Mouse (Mus musculus): Measurements from ENCODE around the gene Ifi205. TPM values are rescaled to one million over a fixed set of nuclear protein-coding genes. Genes with fewer than 3 reads are reported as not detected.
"Not testable (repeated sequence)": the region's sequence is repeated elsewhere in the genome, so short reads cannot be mapped to it uniquely, and the experiment has no call there.

Gene Ifi205
- polyA plus RNA-seq, 1 experiment from 2014 or later: not detected

- not testable (repeated sequence) for H3K27me3 ChIP-seq (ENCODE audit: control insufficient read depth, insufficient read depth, low read length); H3K4me3 ChIP-seq (ENCODE audit: low read length); H3K4me2 ChIP-seq (replicated peaks; ENCODE audit: low read depth, low read length); H3K9ac ChIP-seq (ENCODE audit: low read depth, low read length); H3K9me3 ChIP-seq (ENCODE audit: control insufficient read depth, low read length); H3K36me3 ChIP-seq (ENCODE audit: control insufficient read depth, insufficient read depth, low read length); H3K27ac ChIP-seq (ENCODE audit: low read depth, low read length); ATAC-seq (ENCODE audit: low FRiP score, low TSS enrichment); H3K4me1 ChIP-seq (ENCODE audit: control insufficient read depth, insufficient read depth, low read length)
- 73% methylated on average over 6 of the region's 6 CpGs for WGBS
These were observed 16.6 kb upstream of the Ifi205 start for GRCm38 (mm10) chr1:174048227-174048626.

- no peaks in the 10 kb centered on the region for H3K27me3 ChIP-seq (ENCODE audit: control insufficient read depth, insufficient read depth, low read length)
- H3K9ac ChIP-seq (ENCODE audit: low read depth, low read length): no peak overlapping the region
- H3K9me3 ChIP-seq (ENCODE audit: control insufficient read depth, low read length): no peaks in the 10 kb centered on the region
- H3K27ac ChIP-seq (ENCODE audit: low read depth, low read length): no peak overlapping the region
- no peak for ATAC-seq (ENCODE audit: low FRiP score, low TSS enrichment)
- no peak overlapping the region for H3K4me3 ChIP-seq (ENCODE audit: low read length)
- no peaks in the 10 kb centered on the region for H3K4me1 ChIP-seq (ENCODE audit: control insufficient read depth, insufficient read depth, low read length)
- H3K36me3 ChIP-seq (ENCODE audit: control insufficient read depth, insufficient read depth, low read length): no peaks in the 10 kb centered on the region
- WGBS: 69% methylated on average over 2 of the region's 2 CpGs
- H3K4me2 ChIP-seq (replicated peaks; ENCODE audit: low read depth, low read length): no peak overlapping the region
These were observed 12.8 kb upstream of the Ifi205 start for GRCm38 (mm10) chr1:174044431-174044830.

DNA sequence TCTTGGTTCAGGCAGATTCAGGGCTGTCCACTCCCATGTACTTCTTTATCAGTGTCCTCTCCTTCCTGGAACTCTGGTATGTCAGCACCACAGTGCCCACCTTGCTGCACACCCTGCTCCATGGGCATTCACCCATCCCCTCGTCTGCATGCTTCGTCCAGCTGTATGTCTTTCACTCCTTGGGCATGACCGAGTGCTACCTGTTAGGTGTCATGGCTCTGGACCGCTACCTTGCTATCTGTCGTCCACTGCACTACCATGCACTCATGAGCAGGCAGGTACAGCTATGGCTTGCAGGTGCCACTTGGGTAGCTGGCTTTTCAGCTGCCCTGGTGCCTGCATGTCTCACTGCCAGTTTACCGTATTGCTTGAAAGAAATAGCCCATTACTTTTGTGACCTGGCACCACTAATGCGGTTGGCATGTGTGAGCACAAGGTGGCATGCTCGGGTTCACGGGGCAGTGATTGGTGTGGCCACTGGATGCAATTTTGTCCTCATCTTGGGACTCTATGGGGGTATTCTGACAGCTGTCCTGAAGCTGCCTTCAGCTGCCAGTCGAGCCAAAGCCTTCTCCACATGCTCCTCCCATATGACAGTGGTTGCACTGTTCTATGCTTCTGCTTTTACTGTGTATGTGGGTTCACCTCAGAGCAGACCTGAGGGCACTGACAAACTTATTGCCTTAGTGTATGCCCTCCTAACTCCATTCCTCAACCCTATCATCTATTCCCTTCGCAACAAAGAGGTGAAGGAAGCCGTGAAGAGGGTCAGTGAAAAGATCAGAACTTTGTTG, 10.7 kb upstream of the Ifi205 start:
- 90% methylated on average over 12 of the region's 12 CpGs for whole genome bisulfite sequencing
- H3K4me2 ChIP-seq (replicated peaks; ENCODE audit: low read depth, low read length); H3K9me3 ChIP-seq (ENCODE audit: control insufficient read depth, low read length); H3K4me3 ChIP-seq (ENCODE audit: low read length); H3K27ac ChIP-seq (ENCODE audit: low read depth, low read length); H3K27me3 ChIP-seq (ENCODE audit: control insufficient read depth, insufficient read depth, low read length); H3K9ac ChIP-seq (ENCODE audit: low read depth, low read length); H3K4me1 ChIP-seq (ENCODE audit: control insufficient read depth, insufficient read depth, low read length); ATAC-seq (ENCODE audit: low FRiP score, low TSS enrichment); H3K36me3 ChIP-seq (ENCODE audit: control insufficient read depth, insufficient read depth, low read length): not testable (repeated sequence)

DNA sequence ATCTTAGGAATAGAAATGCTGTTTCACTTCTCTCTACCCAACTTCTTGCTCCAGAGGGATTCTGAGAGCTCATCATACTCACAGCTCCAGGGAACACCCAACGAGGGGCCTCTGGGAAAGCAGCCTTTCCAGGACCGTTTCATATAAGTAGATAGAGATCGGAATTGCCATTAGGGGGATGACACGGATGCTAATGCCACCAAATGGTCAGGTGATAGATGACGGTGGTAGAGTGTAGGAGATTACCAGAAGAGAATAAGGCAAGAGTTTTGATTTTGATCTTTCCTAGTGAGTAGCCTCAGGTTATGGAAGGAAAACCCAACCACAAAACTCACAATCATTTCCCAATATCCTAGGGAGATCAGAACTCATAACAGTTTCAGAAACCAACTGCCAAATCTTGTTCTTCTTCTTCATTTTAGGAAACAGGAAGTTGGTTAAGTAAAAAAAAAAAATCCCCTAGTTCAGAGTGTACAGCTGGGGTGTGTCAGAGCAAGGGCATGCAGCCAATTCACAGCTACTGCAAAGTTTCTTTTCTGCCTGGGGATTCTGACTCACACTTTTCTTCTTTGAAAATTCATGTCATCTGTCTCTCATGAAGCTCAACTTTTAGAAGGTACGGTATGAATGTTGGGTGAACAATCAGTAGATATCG, 9.0 kb upstream of the Ifi205 start, which contains the start of gene Olfr433:
Olfr433 (plus strand) TSS at position 183 of the 655 bp plus-strand sequence.
- H3K4me1 ChIP-seq (ENCODE audit: control insufficient read depth, insufficient read depth, low read length): no peaks in the 10 kb centered on the region
- no peak within 1 kb of the TSS for H3K27ac ChIP-seq (ENCODE audit: low read depth, low read length)
- H3K9me3 ChIP-seq (ENCODE audit: control insufficient read depth, low read length): no peaks in the 10 kb centered on the region
- no peaks in the 10 kb centered on the region for H3K27me3 ChIP-seq (ENCODE audit: control insufficient read depth, insufficient read depth, low read length)
- WGBS: 72% methylated on average over 7 of the region's 7 CpGs
- ATAC-seq (ENCODE audit: low FRiP score, low TSS enrichment): no peak
- H3K36me3 ChIP-seq (ENCODE audit: control insufficient read depth, insufficient read depth, low read length): no peaks in the 10 kb centered on the region
- no peak within 1 kb of the TSS for H3K4me3 ChIP-seq (ENCODE audit: low read length)
- no peak within 1 kb of the TSS for H3K9ac ChIP-seq (ENCODE audit: low read depth, low read length)
- H3K4me2 ChIP-seq (replicated peaks; ENCODE audit: low read depth, low read length): no peak within 1 kb of the TSS

DNA sequence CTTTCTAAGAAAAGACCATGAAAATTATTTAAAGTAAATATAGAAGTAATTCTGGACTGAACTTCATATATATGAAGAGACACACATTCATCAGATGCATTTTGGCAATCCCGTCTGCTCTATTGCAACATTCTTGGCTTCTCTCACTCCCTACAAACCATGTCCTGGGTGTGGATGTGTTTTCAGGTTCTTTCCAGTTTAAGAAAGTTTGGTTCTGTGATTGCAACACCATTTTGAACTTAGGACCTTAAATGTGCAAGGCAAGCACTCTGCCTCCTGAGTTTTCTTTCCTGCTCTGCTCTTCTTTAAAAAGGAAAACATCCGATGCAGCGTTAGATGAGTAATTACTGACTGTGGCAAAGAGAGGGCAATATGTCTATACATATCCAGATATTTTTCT, 6.9 kb upstream of the Ifi205 start:
- Histone ChIP-seq H3K27ac (ENCODE audit: low read depth, low read length) (no peak overlapping the region), H3K4me3 (ENCODE audit: low read length) (no peak overlapping the region), H3K4me2 (replicated peaks; ENCODE audit: low read depth, low read length) (no peak overlapping the region), H3K9ac (ENCODE audit: low read depth, low read length) (no peak overlapping the region), H3K4me1 (ENCODE audit: control insufficient read depth, insufficient read depth, low read length) (no peaks in the 10 kb centered on the region), H3K36me3 (ENCODE audit: control insufficient read depth, insufficient read depth, low read length) (no peaks in the 10 kb centered on the region), H3K27me3 (ENCODE audit: control insufficient read depth, insufficient read depth, low read length) (no peaks in the 10 kb centered on the region), H3K9me3 (ENCODE audit: control insufficient read depth, low read length) (no peaks in the 10 kb centered on the region)
- 84% methylated on average over 3 of the region's 3 CpGs for WGBS
- ATAC-seq (ENCODE audit: low FRiP score, low TSS enrichment): no peak

- H3K36me3 ChIP-seq (ENCODE audit: control insufficient read depth, insufficient read depth, low read length): no peaks in the 10 kb centered on the region
- no peak for ATAC-seq (ENCODE audit: low FRiP score, low TSS enrichment)
- H3K9ac ChIP-seq (ENCODE audit: low read depth, low read length): no peak overlapping the region
- no peak overlapping the region for H3K4me3 ChIP-seq (ENCODE audit: low read length)
- 72% methylated on average over 4 of the region's 4 CpGs for WGBS
- H3K27ac ChIP-seq (ENCODE audit: low read depth, low read length): no peak overlapping the region
- no peaks in the 10 kb centered on the region for H3K27me3 ChIP-seq (ENCODE audit: control insufficient read depth, insufficient read depth, low read length)
- no peaks in the 10 kb centered on the region for H3K9me3 ChIP-seq (ENCODE audit: control insufficient read depth, low read length)
- H3K4me2 ChIP-seq (replicated peaks; ENCODE audit: low read depth, low read length): no peak overlapping the region
- H3K4me1 ChIP-seq (ENCODE audit: control insufficient read depth, insufficient read depth, low read length): no peaks in the 10 kb centered on the region
These were observed 4.2 kb upstream of the Ifi205 start for GRCm38 (mm10) chr1:174035841-174036240.

DNA sequence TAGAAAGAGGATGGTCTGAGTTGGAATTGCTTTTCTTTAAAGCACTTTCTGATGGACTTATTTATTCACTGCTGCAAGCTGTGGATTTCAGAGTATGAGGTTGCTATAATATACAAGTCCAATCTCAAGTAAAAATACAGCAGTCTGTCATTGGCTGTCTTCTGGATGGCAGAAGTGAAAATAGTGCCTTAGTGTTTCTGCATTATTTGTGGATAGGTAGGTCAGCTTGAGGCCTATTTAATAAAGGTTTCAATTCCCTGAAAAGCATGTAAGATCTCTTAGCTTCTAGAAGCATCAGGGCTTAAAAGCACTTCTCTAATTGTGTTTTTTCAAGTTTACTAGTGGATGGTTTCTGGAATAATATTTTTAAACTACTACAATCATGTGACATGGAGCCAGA, 24.6 kb downstream of the Ifi205 start:
- not testable (repeated sequence) for H3K9me3 ChIP-seq (ENCODE audit: control insufficient read depth, low read length); H3K27ac ChIP-seq (ENCODE audit: low read depth, low read length); H3K4me1 ChIP-seq (ENCODE audit: control insufficient read depth, insufficient read depth, low read length); H3K36me3 ChIP-seq (ENCODE audit: control insufficient read depth, insufficient read depth, low read length); H3K9ac ChIP-seq (ENCODE audit: low read depth, low read length); H3K4me2 ChIP-seq (replicated peaks; ENCODE audit: low read depth, low read length); ATAC-seq (ENCODE audit: low FRiP score, low TSS enrichment); H3K4me3 ChIP-seq (ENCODE audit: low read length); H3K27me3 ChIP-seq (ENCODE audit: control insufficient read depth, insufficient read depth, low read length)

DNA sequence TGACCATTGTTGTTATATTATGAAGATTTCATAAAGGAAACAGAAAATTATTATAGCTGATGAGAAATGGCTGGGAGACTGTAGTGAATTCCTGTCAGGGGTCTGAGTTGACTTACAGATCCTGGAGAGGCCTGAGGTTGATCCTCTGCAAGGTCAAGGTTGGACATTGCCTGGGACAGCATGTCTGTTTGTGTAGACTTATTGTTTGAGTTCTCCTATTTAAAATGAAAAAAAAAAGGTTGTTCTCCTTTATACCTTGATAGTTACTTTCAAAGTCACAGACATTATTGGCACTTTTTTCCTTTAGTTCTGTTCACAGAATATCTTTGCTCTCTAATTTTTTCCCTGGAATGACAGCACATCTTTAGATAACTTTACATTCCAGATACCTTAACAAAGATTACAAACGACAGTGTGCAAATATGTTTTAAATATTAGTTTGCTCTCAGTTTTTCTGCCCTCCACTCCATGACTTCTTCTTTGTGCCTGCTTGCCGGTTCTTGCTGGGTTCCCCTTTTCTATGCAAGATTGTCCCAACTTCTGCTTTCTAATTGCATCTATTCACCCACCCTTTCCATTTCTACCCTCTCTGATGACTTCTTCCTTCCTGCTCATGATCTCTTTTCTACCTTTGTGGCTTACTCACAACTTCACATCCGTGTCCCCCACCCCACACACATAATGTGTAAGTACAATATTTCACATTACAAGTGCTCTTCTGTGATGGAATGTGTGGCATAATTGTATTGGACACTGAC, 27.1 kb downstream of the Ifi205 start:
- H3K4me1 ChIP-seq (ENCODE audit: control insufficient read depth, insufficient read depth, low read length); H3K9ac ChIP-seq (ENCODE audit: low read depth, low read length); H3K4me2 ChIP-seq (replicated peaks; ENCODE audit: low read depth, low read length); ATAC-seq (ENCODE audit: low FRiP score, low TSS enrichment); H3K27ac ChIP-seq (ENCODE audit: low read depth, low read length); H3K36me3 ChIP-seq (ENCODE audit: control insufficient read depth, insufficient read depth, low read length); H3K4me3 ChIP-seq (ENCODE audit: low read length); H3K9me3 ChIP-seq (ENCODE audit: control insufficient read depth, low read length); H3K27me3 ChIP-seq (ENCODE audit: control insufficient read depth, insufficient read depth, low read length): not testable (repeated sequence)
- WGBS: 66% methylated on average over 1 of the region's 3 CpGs

- Histone ChIP-seq H3K27me3 (ENCODE audit: control insufficient read depth, insufficient read depth, low read length) (no peaks in the 10 kb centered on the region), H3K4me1 (ENCODE audit: control insufficient read depth, insufficient read depth, low read length) (no peaks in the 10 kb centered on the region), H3K9me3 (ENCODE audit: control insufficient read depth, low read length) (no peaks in the 10 kb centered on the region), H3K9ac (ENCODE audit: low read depth, low read length) (no peak overlapping the region), H3K36me3 (ENCODE audit: control insufficient read depth, insufficient read depth, low read length) (no peaks in the 10 kb centered on the region), H3K27ac (ENCODE audit: low read depth, low read length) (no peak overlapping the region), H3K4me2 (replicated peaks; ENCODE audit: low read depth, low read length) (no peak overlapping the region), H3K4me3 (ENCODE audit: low read length) (no peak overlapping the region)
- no peak for ATAC-seq (ENCODE audit: low FRiP score, low TSS enrichment)
- 85% methylated on average over 4 of the region's 4 CpGs for WGBS
These were observed 36.6 kb downstream of the Ifi205 start for GRCm38 (mm10) chr1:173995003-173995402.
